Mouse (Mus musculus): ENCODE data around the gene Tmub2.

DNA sequence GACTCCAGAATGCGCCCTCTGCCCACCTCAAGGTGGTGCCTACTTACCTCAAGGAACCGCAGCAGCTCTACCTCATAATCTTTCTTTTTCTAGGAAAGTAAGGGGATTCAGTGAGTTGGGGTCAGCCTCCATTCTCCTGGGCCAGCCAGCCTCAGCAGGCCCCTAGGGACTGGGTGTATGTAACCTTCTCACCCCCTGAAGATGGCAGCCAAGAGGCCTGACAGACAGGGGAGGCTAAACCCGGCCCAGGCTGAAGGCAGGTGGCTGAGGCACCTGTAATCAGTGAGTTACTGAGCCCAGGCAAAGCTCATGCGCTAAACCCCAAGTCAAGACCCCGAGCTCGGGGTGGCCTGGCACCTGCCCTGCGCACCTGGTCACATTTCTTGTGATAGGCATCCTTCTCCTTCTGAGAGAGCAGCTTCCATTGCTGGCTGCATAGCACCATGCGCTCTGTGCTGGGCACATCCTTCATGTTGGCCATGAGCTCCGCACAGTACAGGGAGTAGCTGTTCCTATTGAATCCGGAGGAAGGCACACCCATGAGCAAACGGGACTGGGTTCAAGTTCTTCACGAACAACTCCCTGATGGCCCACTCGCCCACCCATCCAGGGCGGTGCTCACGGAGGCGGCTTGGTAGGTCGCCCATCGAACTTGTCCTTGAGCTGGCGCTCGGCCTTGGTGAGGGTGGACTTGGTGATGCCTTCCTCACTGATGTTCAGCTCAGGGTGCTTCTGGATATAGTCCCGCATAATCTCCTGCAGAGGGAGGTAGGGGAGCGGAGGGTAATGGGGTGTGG, 25.3 kb downstream of the Tmub2 start:
- TF ChIP-seq POLR2A (IDR thresholded peaks at IDR 0.05; ENCODE audit: insufficient read depth, low read depth, low read length): no peak
- no peak for TF ChIP-seq CTCF (IDR thresholded peaks at IDR 0.05; ENCODE audit: insufficient read depth, low read depth, low read length)

Data from olfactory bulb, adult 2 months (tissue).